Mouse (Mus musculus): ENCODE data around the gene Tns3. TPM values are rescaled to one million over a fixed set of nuclear protein-coding genes. Genes with fewer than 3 reads are reported as not detected.

Gene Tns3
- total RNA-seq, 2 experiments from 2014 or later: 33.6 to 40.1 TPM

GRCm38 (mm10) chr11:8451597-8452201 is 212.6 kb downstream of the Tns3 start:
- intact Hi-C loops (cut with DNase I): no loop called here
- no peak for TF ChIP-seq CTCF (IDR thresholded peaks at IDR 0.05)
- H3K27ac ChIP-seq: no peak overlapping the region
- no peak overlapping the region for H3K4me3 ChIP-seq
- no peak for DNase-seq (ENCODE audit: extremely low spot score in 1 of 2, low spot score in 2 of 2)

- intact Hi-C loops (cut with DNase I): no loop called here
- DNase-seq (ENCODE audit: extremely low spot score in 1 of 2, low spot score in 2 of 2): no peak
- Histone ChIP-seq H3K27ac (no peak overlapping the region), H3K4me3 (no peak overlapping the region)
- no peak for TF ChIP-seq CTCF (IDR thresholded peaks at IDR 0.05)
Measured at GRCm38 (mm10) chr11:8450540-8450939, 213.8 kb downstream of the Tns3 start.

GRCm38 (mm10) chr11:8445915-8446356 is 218.4 kb downstream of the Tns3 start:
- intact Hi-C loops (cut with DNase I): no loop called here
- peak; percentile 55 to 75 for DNase-seq (ENCODE audit: extremely low spot score in 1 of 2, low spot score in 2 of 2)
- TF ChIP-seq CTCF (IDR thresholded peaks at IDR 0.05): no peak
- Histone ChIP-seq H3K4me3 (no peak overlapping the region), H3K27ac (peak overlapping the region; percentile 62)

GRCm38 (mm10) chr11:8444759-8445422 is 219.4 kb downstream of the Tns3 start:
- Histone ChIP-seq H3K4me3 (no peak overlapping the region), H3K27ac (no peak overlapping the region; the same call in 1 of the 2 replicates)
- DNase-seq (ENCODE audit: extremely low spot score in 1 of 2, low spot score in 2 of 2): no peak
- intact Hi-C loops (cut with DNase I): no loop called here
- no peak for TF ChIP-seq CTCF (IDR thresholded peaks at IDR 0.05)

GRCm38 (mm10) chr11:8443539-8444292 is 220.6 kb downstream of the Tns3 start:
- TF ChIP-seq CTCF (IDR thresholded peaks at IDR 0.05): no peak
- intact Hi-C loops (cut with DNase I): no loop called here
- peak overlapping the region; percentile 53 for H3K27ac ChIP-seq
- H3K4me3 ChIP-seq: no peak overlapping the region
- DNase-seq (ENCODE audit: extremely low spot score in 1 of 2, low spot score in 2 of 2): no peak

GRCm38 (mm10) chr11:8440706-8441105 is 223.6 kb downstream of the Tns3 start:
- TF ChIP-seq CTCF (IDR thresholded peaks at IDR 0.05): no peak
- no peak for DNase-seq (ENCODE audit: extremely low spot score in 1 of 2, low spot score in 2 of 2)
- H3K4me3 ChIP-seq: no peak overlapping the region
- intact Hi-C loops (cut with DNase I): no loop called here
- no peak overlapping the region for H3K27ac ChIP-seq

- Histone ChIP-seq H3K4me3 (no peak overlapping the region), H3K27ac (no peak overlapping the region)
- intact Hi-C loops (cut with DNase I): no loop called here
- no peak for DNase-seq (ENCODE audit: extremely low spot score in 1 of 2, low spot score in 2 of 2)
- no peak for TF ChIP-seq CTCF (IDR thresholded peaks at IDR 0.05)
Measured at GRCm38 (mm10) chr11:8440221-8440620, 224.1 kb downstream of the Tns3 start.

GRCm38 (mm10) chr11:8439035-8439434 is 225.3 kb downstream of the Tns3 start:
- TF ChIP-seq CTCF (IDR thresholded peaks at IDR 0.05): no peak
- Histone ChIP-seq H3K4me3 (no peak overlapping the region), H3K27ac (no peak overlapping the region)
- intact Hi-C loops (cut with DNase I): no loop called here
- DNase-seq (ENCODE audit: extremely low spot score in 1 of 2, low spot score in 2 of 2): no peak

- intact Hi-C loops (cut with DNase I): no loop called here
- Histone ChIP-seq H3K27ac (no peak overlapping the region), H3K4me3 (no peak overlapping the region)
- TF ChIP-seq CTCF (IDR thresholded peaks at IDR 0.05): no peak
- DNase-seq (ENCODE audit: extremely low spot score in 1 of 2, low spot score in 2 of 2): no peak
Measured at GRCm38 (mm10) chr11:8438269-8438668, 226.1 kb downstream of the Tns3 start.

- TF ChIP-seq CTCF (IDR thresholded peaks at IDR 0.05): no peak
- intact Hi-C loops (cut with DNase I): no loop called here
- DNase-seq (ENCODE audit: extremely low spot score in 1 of 2, low spot score in 2 of 2): no peak
Measured at GRCm38 (mm10) chr11:8435101-8435500, 229.2 kb downstream of the Tns3 start.

GRCm38 (mm10) chr11:8434366-8434765 is 230.0 kb downstream of the Tns3 start:
- H3K27ac ChIP-seq: no peak overlapping the region
- no peak for TF ChIP-seq CTCF (IDR thresholded peaks at IDR 0.05)
- no peak for DNase-seq (ENCODE audit: extremely low spot score in 1 of 2, low spot score in 2 of 2)
- no peak overlapping the region for H3K4me3 ChIP-seq
- intact Hi-C loops (cut with DNase I): no loop called here

More at GRCm38 (mm10) chr11:8435101-8435500, 229.2 kb downstream of the Tns3 start:
- no peak overlapping the region for H3K4me3 ChIP-seq
- H3K27ac ChIP-seq: no peak overlapping the region

GRCm38 (mm10) chr11:8433443-8433842 is 230.9 kb downstream of the Tns3 start:
- no peak for DNase-seq (ENCODE audit: extremely low spot score in 1 of 2, low spot score in 2 of 2)
- TF ChIP-seq CTCF (IDR thresholded peaks at IDR 0.05): no peak
- intact Hi-C loops (cut with DNase I): no loop called here
- Histone ChIP-seq H3K27ac (no peak overlapping the region), H3K4me3 (no peak overlapping the region)

Measured in left cerebral cortex, adult 2 months (tissue).